Mouse (Mus musculus) CH12.LX (cell line): ENCODE measurements around the gene Tmem72.

Experiments
- EP300 ChIP-seq: IDR thresholded peaks from 2 replicates; pipeline ENCODE4 v1.6.1; 2011; ENCODE audit warnings: low read length, improper control_type of control experiment
- RCOR1 ChIP-seq: conservative IDR thresholded peaks from 2 replicates; pipeline ENCODE4 v1.6.1; 2012; ENCODE audit warnings: low read depth, mild to moderate bottlenecking, inconsistent platforms, low read length, improper control_type of control experiment

DNA sequence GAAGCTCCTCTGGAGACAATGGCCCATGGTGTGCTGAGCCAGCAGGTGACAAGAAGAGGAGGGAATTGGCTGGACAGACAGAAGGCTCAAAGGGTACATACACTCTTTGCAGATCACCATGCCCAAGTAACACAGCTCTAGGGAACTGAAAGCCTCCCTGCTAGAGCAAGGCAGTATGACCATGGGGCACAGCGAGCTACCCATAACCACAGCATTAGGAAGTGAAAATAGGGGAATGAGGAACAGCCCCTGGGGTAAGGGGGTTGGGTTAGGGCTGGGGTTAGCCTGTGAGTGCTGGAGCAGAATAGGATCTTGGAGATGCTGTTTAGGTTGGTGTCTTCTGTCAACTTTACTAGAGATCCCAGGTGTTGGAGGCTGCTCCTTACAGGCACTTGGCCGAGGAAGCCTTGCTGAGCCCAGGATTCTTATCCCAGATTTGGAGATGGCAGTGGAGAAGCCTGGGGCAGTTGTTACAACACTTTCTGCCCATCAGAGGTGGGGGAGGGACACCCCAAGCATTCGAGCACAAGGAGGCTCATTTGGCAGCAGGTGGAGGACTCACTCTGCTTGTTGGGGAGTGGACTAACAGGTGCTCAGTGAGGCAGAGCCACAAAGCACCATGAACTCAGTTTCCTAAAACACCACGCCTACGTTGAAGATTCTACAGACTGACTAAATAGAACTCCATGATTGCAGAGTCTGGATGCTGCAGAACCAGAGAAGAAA is 37.0 kb downstream of the Tmem72 start:
- TF ChIP-seq RCOR1 (peak; percentile 97), EP300 (peak; percentile 98)
